Mouse (Mus musculus): ENCODE measurements around the gene Crlf1. TPM values are rescaled to one million over a fixed set of nuclear protein-coding genes. Genes with fewer than 3 reads are reported as not detected.

Gene Crlf1
- polyA plus RNA-seq, 1 experiment from 2014 or later = 6.3 TPM

DNA sequence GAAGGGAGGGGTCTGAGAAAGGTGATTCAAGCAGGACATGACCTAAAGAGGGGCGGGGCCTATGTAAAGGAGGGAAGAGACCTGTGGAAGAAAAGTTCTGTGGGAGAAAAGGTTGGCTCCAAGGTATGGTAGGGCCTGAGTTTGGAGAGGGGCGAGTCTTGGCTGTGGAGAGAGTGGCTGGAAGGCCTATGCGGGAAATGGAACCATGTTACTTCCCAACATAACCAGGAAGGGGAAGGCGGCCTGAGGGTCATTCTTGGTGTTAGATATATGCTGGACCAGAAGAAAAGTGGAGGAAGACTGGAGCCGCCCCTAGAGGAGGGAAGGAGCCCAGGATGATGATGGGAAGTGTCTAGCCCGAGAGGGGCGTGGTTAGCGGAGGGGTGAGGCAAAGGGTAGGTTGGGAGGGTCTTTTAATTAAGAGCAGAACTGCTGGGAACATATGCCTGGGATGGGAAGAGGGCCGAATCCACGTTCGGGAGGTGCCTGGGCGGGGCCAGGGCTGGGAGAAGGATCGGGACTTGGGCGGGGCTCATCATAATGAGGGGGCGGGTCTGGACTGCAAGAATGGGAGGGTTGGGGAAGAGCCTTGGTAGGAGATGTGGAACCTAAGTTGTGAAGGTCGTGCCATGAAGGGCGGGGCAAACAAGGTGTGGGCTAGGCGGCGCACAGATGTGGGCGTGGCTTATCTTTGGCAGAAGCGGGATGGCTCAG is 15.5 kb upstream of the Crlf1 start:
- Histone ChIP-seq H3K36me3 (replicated peaks; ENCODE audit: control insufficient read depth, insufficient read depth) (no peaks in the 10 kb centered on the region), H3K27ac (no peak overlapping the region), H3K9me3 (ENCODE audit: control insufficient read depth, low read length) (no peaks in the 10 kb centered on the region), H3K4me1 (replicated peaks; ENCODE audit: control insufficient read depth, insufficient read depth, low read length) (peaks cover 15% of the 10 kb centered on the region), H3K4me3 (replicated peaks; ENCODE audit: low read length) (peak overlapping the region; percentile 62), H3K27me3 (ENCODE audit: control insufficient read depth, insufficient read depth, low read length) (peaks cover 21% of the 10 kb centered on the region; the same call in 1 of the 2 replicates), H3K9ac (no peak overlapping the region), H3K4me2 (replicated peaks) (peak overlapping the region; percentile 92)
- under 1% methylated on average over 21 of the region's 21 CpGs for WGBS
- peak; percentile 18 for ATAC-seq (ENCODE audit: low FRiP score)
- DNase-seq (ENCODE audit: low spot score) = no peak

DNA sequence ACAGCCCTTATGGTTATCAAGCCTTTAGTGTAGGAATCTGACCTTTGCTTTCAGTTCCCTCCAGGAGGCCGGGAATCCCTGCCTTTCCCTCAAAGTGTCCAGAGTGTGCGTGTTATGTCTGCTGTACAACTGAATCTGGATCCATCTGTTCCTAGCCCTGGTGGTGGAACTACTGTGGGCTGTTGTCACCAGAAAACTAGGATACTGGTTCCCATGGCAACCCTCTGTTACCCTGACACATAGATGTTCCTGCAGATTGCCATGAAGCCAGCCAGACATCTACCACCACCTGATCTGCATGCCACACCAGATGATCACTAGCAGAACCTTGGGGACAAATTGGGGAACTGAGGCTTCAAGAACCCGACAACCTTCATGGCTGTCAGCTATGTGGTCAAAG is 11.1 kb upstream of the Crlf1 start:
- WGBS = 74% methylated on average over 3 of the region's 3 CpGs
- no peak overlapping the region for H3K4me2 ChIP-seq (replicated peaks)
- H3K27me3 ChIP-seq (ENCODE audit: control insufficient read depth, insufficient read depth, low read length) = peaks cover 58% of the 10 kb centered on the region
- 0 out of 2 replicates have a peak, but pooled peaks cover 5% of the 10 kb centered on the region for H3K4me1 ChIP-seq (replicated peaks; ENCODE audit: control insufficient read depth, insufficient read depth, low read length)
- no peak overlapping the region for H3K27ac ChIP-seq
- H3K9ac ChIP-seq = no peak overlapping the region
- ATAC-seq (ENCODE audit: low FRiP score) = no peak
- no peak for DNase-seq (ENCODE audit: low spot score)
- no peak overlapping the region for H3K4me3 ChIP-seq (replicated peaks; ENCODE audit: low read length)
- H3K36me3 ChIP-seq (replicated peaks; ENCODE audit: control insufficient read depth, insufficient read depth) = peaks cover 16% of the 10 kb centered on the region
- H3K9me3 ChIP-seq (ENCODE audit: control insufficient read depth, low read length) = no peaks in the 10 kb centered on the region

DNA sequence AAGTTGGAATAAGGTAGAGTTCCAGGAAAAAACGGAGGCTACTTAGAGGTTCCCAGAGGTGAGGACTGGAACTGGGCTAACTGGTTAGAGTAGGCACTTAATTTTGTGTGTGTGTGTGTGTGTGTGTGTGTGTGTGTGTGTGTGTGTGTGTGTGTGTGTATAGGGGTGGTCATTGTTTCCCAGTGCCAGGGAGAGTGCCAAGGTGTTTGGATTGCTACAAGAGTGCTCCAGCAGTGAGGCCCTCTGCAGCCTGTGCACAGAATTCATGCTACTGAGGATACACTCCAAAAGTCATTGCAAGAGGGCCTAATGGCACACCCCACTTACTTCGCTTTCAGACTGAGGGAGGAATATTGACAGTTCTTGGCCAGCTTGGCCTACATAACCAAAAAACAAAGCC is 10.0 kb upstream of the Crlf1 start:
- Histone ChIP-seq H3K27me3 (ENCODE audit: control insufficient read depth, insufficient read depth, low read length) (peaks cover 61% of the 10 kb centered on the region), H3K9me3 (ENCODE audit: control insufficient read depth, low read length) (no peaks in the 10 kb centered on the region), H3K9ac (no peak overlapping the region), H3K4me3 (replicated peaks; ENCODE audit: low read length) (no peak overlapping the region), H3K4me1 (replicated peaks; ENCODE audit: control insufficient read depth, insufficient read depth, low read length) (peaks cover 7% of the 10 kb centered on the region), H3K27ac (no peak overlapping the region), H3K4me2 (replicated peaks) (no peak overlapping the region), H3K36me3 (replicated peaks; ENCODE audit: control insufficient read depth, insufficient read depth) (peaks cover 16% of the 10 kb centered on the region)
- WGBS = 70% methylated on average over 2 of the region's 2 CpGs
- DNase-seq (ENCODE audit: low spot score) (no peak), ATAC-seq (ENCODE audit: low FRiP score) (no peak)

DNA sequence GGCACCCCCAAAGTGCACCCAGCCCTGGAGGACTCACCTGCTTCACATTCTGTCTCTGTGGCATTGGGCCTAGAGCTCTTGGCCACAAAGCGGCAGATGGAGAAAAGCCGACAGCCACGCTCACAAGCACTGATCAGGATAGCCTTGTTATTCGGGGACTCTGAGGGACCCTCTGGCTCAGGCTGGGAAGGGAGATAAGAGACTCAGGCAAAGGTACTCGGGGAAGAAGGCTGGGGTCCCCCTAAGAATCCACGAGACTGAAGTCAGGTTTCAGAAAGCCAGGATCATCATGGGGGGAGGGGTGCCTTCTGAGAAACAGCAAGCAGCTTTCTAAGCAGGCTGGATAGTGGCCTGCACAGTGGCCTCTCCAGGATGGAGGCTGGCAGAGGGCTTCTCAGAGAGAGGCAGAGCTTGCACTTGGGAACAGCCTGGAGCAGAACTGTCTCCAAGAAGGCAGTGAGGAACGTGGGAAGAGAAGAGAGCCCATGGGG is 6.7 kb upstream of the Crlf1 start:
- no peak overlapping the region for H3K27ac ChIP-seq
- WGBS = 49% methylated on average over 7 of the region's 7 CpGs
- H3K9me3 ChIP-seq (ENCODE audit: control insufficient read depth, low read length) = no peaks in the 10 kb centered on the region
- peak overlapping the region; percentile 69 for H3K4me2 ChIP-seq (replicated peaks)
- peak overlapping the region; percentile 89 for H3K9ac ChIP-seq
- DNase-seq (ENCODE audit: low spot score) = no peak
- no peak for ATAC-seq (ENCODE audit: low FRiP score)
- H3K36me3 ChIP-seq (replicated peaks; ENCODE audit: control insufficient read depth, insufficient read depth) = peaks cover 16% of the 10 kb centered on the region
- peak overlapping the region; percentile 54 for H3K4me3 ChIP-seq (replicated peaks; ENCODE audit: low read length)
- H3K27me3 ChIP-seq (ENCODE audit: control insufficient read depth, insufficient read depth, low read length) = peaks cover 84% of the 10 kb centered on the region
- peaks cover 15% of the 10 kb centered on the region for H3K4me1 ChIP-seq (replicated peaks; ENCODE audit: control insufficient read depth, insufficient read depth, low read length)

DNA sequence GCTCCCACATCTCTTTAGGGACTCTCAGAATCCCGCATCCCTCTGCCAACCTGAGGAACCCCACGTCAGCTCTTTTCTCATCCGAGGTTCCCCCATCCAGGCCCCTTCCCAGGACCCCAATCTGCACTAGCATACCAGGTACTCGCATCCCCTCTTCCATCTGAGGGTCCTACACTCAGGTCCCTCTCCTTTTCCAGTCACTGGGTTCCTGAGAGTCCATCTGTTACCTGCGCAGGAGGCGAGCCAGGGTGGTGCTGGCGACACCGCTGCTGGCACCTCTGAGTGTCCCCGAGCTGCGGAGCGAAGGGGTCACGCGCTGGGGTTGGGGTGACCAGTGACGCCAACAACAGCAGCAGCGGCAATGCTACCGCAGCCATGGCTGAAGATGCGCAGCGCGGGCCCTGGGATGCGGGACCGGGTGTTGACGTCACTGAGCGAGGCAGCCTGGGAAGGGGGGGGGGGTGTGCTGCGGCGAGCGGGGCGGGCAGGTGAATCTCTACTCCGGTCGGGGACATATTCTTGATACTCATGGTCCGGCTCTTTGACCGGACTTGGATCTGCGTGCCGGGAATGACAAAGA is 5.9 kb upstream of the Crlf1 start, which contains the start of gene Tmem59l:
Gene Tmem59l (minus strand): TSS at position 418 of the 580 bp plus-strand sequence.
- 4% methylated on average over 33 of the region's 33 CpGs for WGBS
- DNase-seq (ENCODE audit: low spot score) (peak; percentile 74), ATAC-seq (ENCODE audit: low FRiP score) (peak; percentile 79)
- Histone ChIP-seq H3K4me2 (replicated peaks) (peak within 1 kb of the TSS; percentile 69), H3K4me1 (replicated peaks; ENCODE audit: control insufficient read depth, insufficient read depth, low read length) (peaks cover 15% of the 10 kb centered on the region), H3K27ac (no peak within 1 kb of the TSS), H3K36me3 (replicated peaks; ENCODE audit: control insufficient read depth, insufficient read depth) (peaks cover 16% of the 10 kb centered on the region), H3K9ac (peak within 1 kb of the TSS; percentile 89), H3K4me3 (replicated peaks; ENCODE audit: low read length) (peak within 1 kb of the TSS; percentile 54), H3K27me3 (ENCODE audit: control insufficient read depth, insufficient read depth, low read length) (peaks cover 85% of the 10 kb centered on the region), H3K9me3 (ENCODE audit: control insufficient read depth, low read length) (no peaks in the 10 kb centered on the region)

DNA sequence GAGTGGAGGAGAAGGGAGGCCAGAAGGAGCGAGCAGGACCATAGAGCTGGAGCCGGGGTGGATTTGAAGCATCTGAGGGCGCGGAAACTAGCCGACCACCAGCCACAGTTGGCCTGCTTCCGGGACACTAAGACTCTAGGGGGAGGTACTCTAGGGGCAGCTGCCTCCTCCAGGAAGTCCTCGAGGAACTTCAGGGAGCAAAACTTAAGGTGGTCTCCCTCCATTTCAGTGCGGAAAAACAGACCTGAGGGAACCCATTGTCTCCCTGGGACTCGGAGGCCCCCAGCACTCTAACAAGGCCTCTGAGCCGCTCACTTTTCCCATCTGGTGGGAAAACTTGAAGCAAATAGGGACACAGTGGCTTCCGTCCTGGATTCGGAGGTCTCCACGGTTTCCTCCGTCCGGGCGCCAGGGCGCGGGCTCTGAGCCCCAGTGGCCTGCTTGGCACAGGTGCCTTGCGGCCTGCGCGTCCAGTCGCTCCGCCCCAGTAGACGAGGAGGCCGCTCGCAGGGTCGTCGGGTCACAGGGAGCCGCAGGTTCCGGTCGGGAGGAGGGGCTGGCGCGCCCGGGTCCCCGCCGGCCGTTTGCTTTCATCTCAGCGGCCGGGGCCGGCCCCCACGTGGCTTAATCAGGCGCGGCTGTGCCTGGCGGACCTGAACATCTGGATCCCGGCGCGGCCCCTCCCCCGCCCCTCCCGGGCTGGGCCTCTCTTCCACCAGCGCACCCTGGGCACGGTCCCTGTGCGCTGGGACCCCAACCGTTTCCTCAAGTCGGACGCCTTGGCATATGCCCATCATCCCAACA is 4.8 kb upstream of the Crlf1 start:
- peaks cover 16% of the 10 kb centered on the region for H3K36me3 ChIP-seq (replicated peaks; ENCODE audit: control insufficient read depth, insufficient read depth)
- H3K27ac ChIP-seq = no peak overlapping the region
- H3K27me3 ChIP-seq (ENCODE audit: control insufficient read depth, insufficient read depth, low read length) = peaks cover 86% of the 10 kb centered on the region
- peak overlapping the region; percentile 22 for H3K4me3 ChIP-seq (replicated peaks; ENCODE audit: low read length)
- 1% methylated on average over 55 of the region's 55 CpGs for WGBS
- peak overlapping the region; percentile 28; the same call in 1 of the 2 replicates for H3K9ac ChIP-seq
- ATAC-seq (ENCODE audit: low FRiP score) (no peak), DNase-seq (ENCODE audit: low spot score) (no peak)
- H3K4me1 ChIP-seq (replicated peaks; ENCODE audit: control insufficient read depth, insufficient read depth, low read length) = peaks cover 21% of the 10 kb centered on the region
- no peaks in the 10 kb centered on the region for H3K9me3 ChIP-seq (ENCODE audit: control insufficient read depth, low read length)
- peak overlapping the region; percentile 69 for H3K4me2 ChIP-seq (replicated peaks)

DNA sequence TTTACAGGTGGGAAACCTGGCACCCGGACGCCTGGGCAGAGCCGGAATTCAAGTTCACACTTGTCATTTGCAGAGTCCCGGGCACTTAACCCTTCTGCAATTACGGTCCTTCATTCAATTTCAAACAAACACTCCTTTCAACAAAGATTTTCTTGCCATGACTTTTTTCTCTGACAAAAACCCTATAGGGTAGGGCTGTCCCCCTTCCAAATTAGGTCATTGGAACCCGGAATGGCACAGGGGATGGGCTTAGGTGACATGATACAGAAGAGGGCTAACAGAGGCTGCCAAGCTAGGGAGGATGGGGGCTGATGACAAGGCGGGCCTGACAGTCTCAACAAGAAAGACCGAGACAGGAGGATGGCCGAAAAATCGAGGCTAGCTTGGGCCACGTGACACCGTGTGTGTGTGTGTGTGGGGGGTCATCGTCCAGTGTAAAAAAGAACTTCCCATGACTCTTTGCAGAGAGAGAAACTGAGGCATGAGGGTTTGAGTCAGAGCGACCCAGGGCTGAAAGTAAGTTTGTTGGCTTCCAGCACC is 4.0 kb upstream of the Crlf1 start:
- Histone ChIP-seq H3K4me2 (replicated peaks) (peak overlapping the region; percentile 69), H3K4me1 (replicated peaks; ENCODE audit: control insufficient read depth, insufficient read depth, low read length) (peaks cover 27% of the 10 kb centered on the region), H3K36me3 (replicated peaks; ENCODE audit: control insufficient read depth, insufficient read depth) (peaks cover 13% of the 10 kb centered on the region), H3K9me3 (ENCODE audit: control insufficient read depth, low read length) (no peaks in the 10 kb centered on the region), H3K9ac (no peak overlapping the region), H3K27me3 (ENCODE audit: control insufficient read depth, insufficient read depth, low read length) (peaks cover 89% of the 10 kb centered on the region), H3K27ac (no peak overlapping the region), H3K4me3 (replicated peaks; ENCODE audit: low read length) (peak overlapping the region; percentile 1; the same call in 1 of the 2 replicates)
- 5% methylated on average over 14 of the region's 14 CpGs for WGBS
- DNase-seq (ENCODE audit: low spot score) (no peak), ATAC-seq (ENCODE audit: low FRiP score) (no peak)

DNA sequence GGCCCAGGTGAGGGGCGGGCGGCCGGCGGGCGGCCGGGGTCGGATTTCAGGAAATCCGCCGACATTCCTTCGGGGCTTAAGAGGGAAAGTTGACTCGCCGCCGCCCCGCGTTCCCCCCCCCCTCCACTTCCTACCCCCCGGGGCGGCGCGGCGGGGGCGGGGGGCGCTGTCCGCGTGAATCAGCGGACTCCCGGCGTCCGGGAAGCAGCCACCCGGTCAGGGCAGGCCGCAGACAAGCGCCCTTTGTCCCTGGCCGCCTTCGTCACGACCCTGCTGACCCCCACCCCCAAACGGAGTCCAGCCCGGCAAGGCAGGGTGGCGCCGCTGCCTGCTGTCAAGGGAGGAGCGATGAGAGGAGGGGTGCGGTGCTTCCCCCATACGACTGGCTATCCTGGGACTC is 3.4 kb upstream of the Crlf1 start:
- Histone ChIP-seq H3K4me2 (replicated peaks) (peak overlapping the region; percentile 25), H3K4me1 (replicated peaks; ENCODE audit: control insufficient read depth, insufficient read depth, low read length) (peaks cover 31% of the 10 kb centered on the region), H3K9me3 (ENCODE audit: control insufficient read depth, low read length) (no peaks in the 10 kb centered on the region), H3K36me3 (replicated peaks; ENCODE audit: control insufficient read depth, insufficient read depth) (peaks cover 10% of the 10 kb centered on the region), H3K4me3 (replicated peaks; ENCODE audit: low read length) (peak overlapping the region; percentile 1; the same call in 1 of the 2 replicates), H3K27me3 (ENCODE audit: control insufficient read depth, insufficient read depth, low read length) (peaks cover 89% of the 10 kb centered on the region), H3K27ac (no peak overlapping the region), H3K9ac (no peak overlapping the region)
- 2% methylated on average over 36 of the region's 41 CpGs for WGBS
- no peak for DNase-seq (ENCODE audit: low spot score)
- no peak for ATAC-seq (ENCODE audit: low FRiP score)

Measured in hindbrain, embryonic 14.5 days (tissue).